Mouse (Mus musculus) lung, postnatal 36 days (tissue): Measurements from ENCODE around the gene Kctd2.

Source experiments
- DNase-seq: peaks from one replicate; pipeline ENCODE4 v3.0.0; 2022; ENCODE audit warnings: mixed read lengths

Kctd2 gene

GRCm38 (mm10) chr11:115400630-115401391 is 19.1 kb upstream of the Kctd2 start:
- DNase-seq, result no peak

- DNase-seq, result peak; percentile 87
These were observed 16.4 kb upstream of the Kctd2 start, which contains the start of gene Mrpl58 for GRCm38 (mm10) chr11:115403338-115404124. Gene Mrpl58, plus strand, starts transcription at chr11:115403752.

GRCm38 (mm10) chr11:115405723-115406122 is 14.2 kb upstream of the Kctd2 start:
- DNase-seq, result no peak

GRCm38 (mm10) chr11:115406858-115407401 is 13.0 kb upstream of the Kctd2 start:
- DNase-seq, result peak; percentile 15

- peak; percentile 16 for DNase-seq
These were observed 11.5 kb upstream of the Kctd2 start for GRCm38 (mm10) chr11:115408266-115408920.

GRCm38 (mm10) chr11:115409556-115409955 is 10.4 kb upstream of the Kctd2 start:
- no peak for DNase-seq

GRCm38 (mm10) chr11:115420336-115421190 is 635 bp downstream of the Kctd2 start:
- DNase-seq, result peak; percentile 69

GRCm38 (mm10) chr11:115421328-115421727 is 1.4 kb downstream of the Kctd2 start:
- no peak for DNase-seq

GRCm38 (mm10) chr11:115421972-115422371 is 2.0 kb downstream of the Kctd2 start:
- no peak for DNase-seq

- DNase-seq, result no peak
These were observed 3.2 kb downstream of the Kctd2 start for GRCm38 (mm10) chr11:115423091-115423490.

- DNase-seq, result no peak
These were observed 4.7 kb downstream of the Kctd2 start for GRCm38 (mm10) chr11:115424666-115425065.

- no peak for DNase-seq
These were observed 5.7 kb downstream of the Kctd2 start for GRCm38 (mm10) chr11:115425671-115426070.

GRCm38 (mm10) chr11:115427482-115428331 is 7.8 kb downstream of the Kctd2 start:
- peak; percentile 88 for DNase-seq

GRCm38 (mm10) chr11:115429307-115429706 is 9.4 kb downstream of the Kctd2 start:
- DNase-seq, result no peak

GRCm38 (mm10) chr11:115430561-115430960 is 10.6 kb downstream of the Kctd2 start:
- no peak for DNase-seq

GRCm38 (mm10) chr11:115432814-115433213 is 12.9 kb downstream of the Kctd2 start:
- no peak for DNase-seq

- DNase-seq, result no peak
These were observed 13.4 kb downstream of the Kctd2 start for GRCm38 (mm10) chr11:115433342-115433741.

GRCm38 (mm10) chr11:115435596-115436337 is 15.8 kb downstream of the Kctd2 start:
- no peak for DNase-seq

GRCm38 (mm10) chr11:115437571-115438122 is 17.7 kb downstream of the Kctd2 start:
- DNase-seq, result no peak

- DNase-seq, result peak; percentile 22
These were observed 19.4 kb downstream of the Kctd2 start for GRCm38 (mm10) chr11:115439326-115439725.
